Mouse (Mus musculus): ENCODE measurements around the gene Ncstn.

The Ncstn gene

DNA sequence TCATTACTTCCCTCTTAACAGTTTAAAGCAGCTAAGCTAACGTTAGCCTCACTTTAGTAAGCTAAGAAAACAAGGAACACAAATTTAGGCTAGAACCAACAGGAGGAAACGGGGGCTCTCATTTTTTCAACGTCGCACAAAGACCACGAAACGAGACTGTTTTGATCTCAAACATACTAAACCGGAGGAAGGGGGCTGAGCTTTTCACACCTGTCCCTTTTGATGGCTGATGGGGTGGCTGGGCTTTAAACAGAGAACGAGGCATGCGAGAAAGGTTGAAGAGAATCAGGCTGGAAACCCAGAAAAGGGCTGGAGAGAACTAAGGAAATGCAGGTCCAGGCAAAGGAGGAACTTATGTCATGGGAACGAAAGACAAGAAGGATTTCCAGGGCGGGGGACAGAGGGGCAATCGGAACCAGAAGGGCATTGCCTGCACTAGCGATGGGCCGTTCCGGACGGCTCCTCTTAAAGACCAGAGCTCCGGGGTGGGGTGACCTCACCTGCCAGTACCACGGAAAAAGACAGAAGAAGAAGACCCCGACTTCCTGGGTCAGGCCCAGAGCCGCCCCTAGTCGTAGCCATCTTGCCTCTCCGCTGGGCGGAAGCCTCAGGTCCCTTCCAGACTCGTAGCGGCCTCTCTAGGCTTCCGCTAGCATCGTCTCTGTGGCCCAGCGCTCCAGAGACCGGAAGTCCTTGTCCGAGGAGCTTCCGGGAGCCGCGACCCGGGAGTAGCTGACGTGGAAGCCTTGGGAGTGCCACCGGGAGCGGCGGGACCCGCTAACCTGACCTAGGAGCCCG lies at the start of gene Ncstn, which contains the start of gene Copa:
Ncstn (minus strand) TSS at position 695 of the 798 bp plus-strand sequence.
Copa (plus strand) TSS at position 429 of the 798 bp plus-strand sequence.
- peak; percentile 97 for DNase-seq (ENCODE audit: extremely low spot score, low spot score)

DNA sequence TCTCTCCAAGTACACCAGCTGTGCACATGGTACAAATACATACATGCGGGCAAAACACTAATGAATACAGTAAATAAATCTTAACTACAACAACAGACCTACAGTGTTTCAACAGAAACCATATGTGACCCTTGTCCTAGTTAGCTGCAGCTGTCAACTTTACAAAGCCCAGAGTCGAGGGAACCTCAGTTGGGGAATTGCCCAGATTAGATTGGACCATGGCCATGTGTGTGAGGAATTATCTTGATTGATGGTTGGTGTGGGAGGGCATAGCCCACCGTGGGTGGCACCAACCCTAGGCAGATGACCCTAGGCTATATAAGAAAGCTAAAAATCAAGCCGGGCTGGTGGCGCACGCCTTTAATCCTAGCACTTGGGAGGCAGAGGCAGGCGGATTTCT lies 49.7 kb upstream of the Ncstn start:
- no peak for DNase-seq (ENCODE audit: extremely low spot score, low spot score)

DNA sequence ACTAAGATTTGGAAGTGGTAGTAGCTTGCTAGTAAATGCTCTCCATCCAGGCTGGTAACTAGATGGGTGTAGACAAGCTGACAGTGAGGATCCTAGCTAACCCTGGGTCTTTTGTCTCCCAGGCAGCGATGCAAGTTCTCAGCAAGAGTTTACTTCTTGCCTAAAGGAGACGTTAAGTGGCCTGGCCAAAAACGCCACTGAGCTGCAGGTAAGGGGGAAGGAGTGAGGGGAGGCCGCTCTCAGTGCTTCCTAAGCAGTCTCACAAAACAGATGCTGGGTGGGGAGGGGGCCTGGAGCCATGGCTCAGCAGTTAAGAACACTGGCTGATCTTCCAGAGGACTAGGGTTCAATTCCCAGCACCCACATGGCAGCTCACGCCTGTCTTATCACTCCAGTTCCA lies 47.2 kb upstream of the Ncstn start:
- DNase-seq (ENCODE audit: extremely low spot score, low spot score), result no peak

DNA sequence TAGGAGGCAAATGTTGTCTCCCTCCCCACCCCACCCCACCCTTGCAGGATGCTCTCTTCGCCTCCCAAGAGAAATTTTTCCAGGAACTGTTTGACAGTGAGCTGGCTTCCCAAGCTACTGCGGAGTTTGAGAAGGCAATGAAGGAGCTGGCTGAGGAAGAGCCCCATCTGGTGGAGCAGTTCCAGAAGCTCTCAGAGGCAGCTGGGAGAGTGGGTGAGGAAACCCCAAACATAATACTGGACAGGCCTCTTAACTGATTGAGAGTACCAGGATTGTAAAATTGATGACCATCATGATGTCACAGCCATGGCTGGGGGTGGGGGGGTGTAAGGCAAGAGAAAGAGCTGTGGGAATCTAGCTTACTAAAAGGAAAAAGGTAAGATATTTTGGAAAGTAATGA lies 46.5 kb upstream of the Ncstn start:
- no peak for DNase-seq (ENCODE audit: extremely low spot score, low spot score)

DNA sequence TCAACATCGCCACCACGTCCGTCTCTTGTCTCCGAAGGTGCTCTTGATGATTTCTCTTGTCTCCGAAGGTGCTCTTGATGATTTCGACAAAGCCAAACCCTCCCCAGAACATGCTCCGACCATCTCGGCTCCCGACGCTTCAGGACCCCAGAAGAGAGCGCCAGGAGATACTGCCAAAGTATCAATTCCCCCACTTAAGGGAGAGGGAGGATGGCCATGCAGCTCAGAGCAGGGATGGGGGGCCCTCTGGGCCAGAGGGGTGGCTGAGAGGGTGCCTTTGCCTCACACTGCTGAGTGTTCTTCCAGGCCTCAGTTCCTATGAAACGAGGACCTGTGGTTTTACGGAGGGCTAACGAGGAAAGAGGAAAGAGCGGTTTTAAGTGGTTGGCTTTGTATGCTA lies 46.0 kb upstream of the Ncstn start:
- DNase-seq (ENCODE audit: extremely low spot score, low spot score), result no peak

GRCm38 (mm10) chr1:172127487-172127886 lies 44.9 kb upstream of the Ncstn start:
- no peak for DNase-seq (ENCODE audit: extremely low spot score, low spot score)

DNA sequence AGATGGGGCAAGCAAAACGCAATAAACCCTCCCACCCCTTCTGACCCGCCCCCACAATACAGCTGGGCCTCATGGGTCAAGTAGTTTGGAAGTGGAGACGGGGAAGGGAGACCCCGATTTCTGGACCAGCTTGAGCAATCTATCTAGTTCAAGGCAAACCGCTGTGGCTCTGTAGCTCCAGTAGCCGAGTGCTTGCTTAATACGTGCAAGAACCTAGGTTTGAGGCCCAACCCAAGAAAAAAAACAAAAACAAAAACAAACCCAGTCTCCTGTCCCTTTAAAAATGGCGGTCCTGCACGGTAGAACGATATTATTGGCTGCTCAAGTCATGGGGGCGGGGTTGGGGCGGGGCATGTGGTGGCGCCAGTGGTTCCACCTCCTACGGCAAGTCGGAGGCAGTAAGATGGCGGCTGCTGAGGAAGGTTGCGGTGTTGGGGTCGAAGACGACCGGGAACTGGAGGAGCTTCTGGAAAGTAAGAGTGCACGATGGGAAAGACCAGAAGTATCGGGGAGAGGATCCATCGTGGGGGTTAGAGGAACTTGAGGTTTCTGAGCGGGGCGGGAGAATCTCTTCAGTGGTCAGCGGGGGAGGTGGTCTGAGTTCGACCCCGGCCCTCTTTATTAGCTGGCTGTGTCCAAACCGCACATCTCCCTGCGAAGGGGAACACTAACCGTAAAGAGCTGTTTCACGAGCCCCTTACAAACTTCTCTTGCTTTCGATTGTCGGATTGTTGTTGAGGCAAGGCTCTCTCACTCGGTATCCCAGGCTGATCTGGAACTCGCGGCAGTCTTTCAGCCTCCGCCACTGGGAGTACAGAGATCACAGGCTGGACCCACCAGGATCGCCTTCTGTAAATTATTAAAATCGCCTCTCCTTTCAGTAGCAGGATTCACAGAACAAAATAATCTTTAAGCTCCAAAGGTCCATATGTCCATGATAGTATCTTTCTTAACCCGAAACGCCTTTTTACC lies 44.1 kb upstream of the Ncstn start, which contains the start of gene Pex19:
Pex19 (plus strand) TSS at position 380 of the 972 bp plus-strand sequence.
- DNase-seq (ENCODE audit: extremely low spot score, low spot score), result peak; percentile 89

DNA sequence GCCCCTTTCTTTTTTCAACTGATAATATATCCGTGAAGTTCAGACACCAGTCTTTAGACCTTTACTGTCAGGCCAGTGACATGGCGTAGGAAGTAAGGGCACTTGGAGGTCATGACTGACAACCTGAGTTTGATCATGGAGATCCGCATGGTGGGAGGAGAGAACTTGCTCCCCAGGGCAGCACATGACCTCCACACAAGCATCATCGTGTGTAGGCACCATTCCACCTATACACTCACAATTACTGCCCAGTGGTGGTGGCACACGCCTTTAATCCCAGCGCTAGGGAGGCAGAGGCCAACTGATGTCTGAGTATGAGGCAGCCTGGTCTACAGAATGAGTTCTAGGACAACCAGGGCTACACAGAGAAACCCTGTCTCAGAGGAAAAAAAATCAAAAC lies 42.0 kb upstream of the Ncstn start:
- DNase-seq (ENCODE audit: extremely low spot score, low spot score), result no peak

GRCm38 (mm10) chr1:172122671-172123070 lies 40.1 kb upstream of the Ncstn start:
- no peak for DNase-seq (ENCODE audit: extremely low spot score, low spot score)

GRCm38 (mm10) chr1:172119720-172120119 lies 37.1 kb upstream of the Ncstn start:
- DNase-seq (ENCODE audit: extremely low spot score, low spot score), result no peak

GRCm38 (mm10) chr1:172119100-172119499 lies 36.5 kb upstream of the Ncstn start:
- DNase-seq (ENCODE audit: extremely low spot score, low spot score), result no peak

GRCm38 (mm10) chr1:172116948-172117347 lies 34.4 kb upstream of the Ncstn start:
- DNase-seq (ENCODE audit: extremely low spot score, low spot score), result no peak

GRCm38 (mm10) chr1:172107777-172108477 lies 25.3 kb upstream of the Ncstn start:
- DNase-seq (ENCODE audit: extremely low spot score, low spot score), result no peak

- no peak for DNase-seq (ENCODE audit: extremely low spot score, low spot score)
Measured at GRCm38 (mm10) chr1:172105101-172105500, 22.5 kb upstream of the Ncstn start.

GRCm38 (mm10) chr1:172103619-172104018 lies 21.0 kb upstream of the Ncstn start:
- DNase-seq (ENCODE audit: extremely low spot score, low spot score), result no peak

- no peak for DNase-seq (ENCODE audit: extremely low spot score, low spot score)
Measured at GRCm38 (mm10) chr1:172099325-172100033, 16.9 kb upstream of the Ncstn start.

GRCm38 (mm10) chr1:172095202-172095601 lies 12.6 kb upstream of the Ncstn start:
- DNase-seq (ENCODE audit: extremely low spot score, low spot score), result no peak

DNA sequence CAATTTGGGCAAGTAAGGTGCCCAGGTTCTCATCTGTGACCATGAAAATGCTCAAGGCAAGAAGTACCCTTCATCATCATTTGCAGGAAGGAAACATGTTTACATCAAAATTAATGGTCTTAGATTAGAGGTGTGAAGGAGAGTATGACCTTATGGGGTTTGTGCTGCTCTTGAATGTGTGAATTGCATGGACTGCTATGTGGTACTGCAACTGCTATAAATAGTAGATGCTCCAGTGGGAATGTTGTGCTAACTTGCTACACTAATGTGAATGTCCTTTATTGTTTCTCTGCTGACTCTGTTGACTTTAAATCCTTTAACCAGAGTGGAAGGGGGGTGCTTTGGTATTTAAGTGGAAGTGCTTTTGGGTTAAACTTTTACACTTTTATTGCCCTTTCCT lies 11.7 kb upstream of the Ncstn start:
- no peak for DNase-seq (ENCODE audit: extremely low spot score, low spot score)

DNA sequence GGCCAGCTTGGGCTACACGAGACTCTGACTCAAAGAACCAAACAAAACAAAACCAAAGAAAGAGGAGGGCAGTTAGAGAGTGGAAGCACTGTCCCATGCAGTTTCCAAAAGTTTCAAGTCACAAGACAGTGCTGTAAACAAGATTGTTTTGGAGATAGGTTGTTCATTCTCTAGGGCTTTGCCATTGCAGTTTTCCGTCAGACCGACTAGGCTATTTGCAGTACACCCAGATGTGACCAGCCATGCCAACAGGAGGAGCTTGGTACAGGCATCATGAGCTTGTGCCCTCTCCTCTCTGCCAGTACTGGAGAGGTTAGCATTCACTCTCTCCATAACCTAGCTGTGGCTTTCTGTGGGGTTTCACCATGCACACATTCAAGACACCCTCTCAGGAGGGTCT lies 10.9 kb upstream of the Ncstn start:
- no peak for DNase-seq (ENCODE audit: extremely low spot score, low spot score)

DNA sequence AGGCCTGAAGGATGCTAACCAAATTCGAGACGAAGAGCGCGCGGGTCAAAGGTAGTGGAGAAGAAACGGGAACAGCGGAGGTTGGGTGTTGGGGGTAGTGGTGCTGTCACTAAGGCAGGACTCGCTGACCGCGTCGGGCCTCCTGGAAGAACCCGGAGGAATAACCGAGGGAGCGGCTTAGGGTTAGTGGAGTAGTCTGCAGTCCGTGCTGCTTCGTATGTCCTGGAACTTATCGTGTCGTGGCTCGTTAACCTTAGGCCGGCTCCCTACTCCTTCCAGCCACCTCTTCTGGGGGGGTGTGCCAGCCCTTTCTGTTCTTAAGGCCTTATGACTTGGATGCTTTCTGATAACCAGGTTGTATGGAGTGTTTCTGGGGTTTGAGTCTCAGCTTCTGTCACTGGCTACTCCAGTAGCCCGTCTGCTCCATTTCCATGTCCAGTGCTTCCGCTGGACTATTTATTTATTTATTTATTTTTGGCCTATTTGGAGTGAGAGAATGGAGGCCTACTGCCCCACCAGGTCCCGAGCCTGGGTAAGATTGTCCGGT lies 377 bp upstream of the Ncstn start:
- DNase-seq (ENCODE audit: extremely low spot score, low spot score), result no peak

DNA sequence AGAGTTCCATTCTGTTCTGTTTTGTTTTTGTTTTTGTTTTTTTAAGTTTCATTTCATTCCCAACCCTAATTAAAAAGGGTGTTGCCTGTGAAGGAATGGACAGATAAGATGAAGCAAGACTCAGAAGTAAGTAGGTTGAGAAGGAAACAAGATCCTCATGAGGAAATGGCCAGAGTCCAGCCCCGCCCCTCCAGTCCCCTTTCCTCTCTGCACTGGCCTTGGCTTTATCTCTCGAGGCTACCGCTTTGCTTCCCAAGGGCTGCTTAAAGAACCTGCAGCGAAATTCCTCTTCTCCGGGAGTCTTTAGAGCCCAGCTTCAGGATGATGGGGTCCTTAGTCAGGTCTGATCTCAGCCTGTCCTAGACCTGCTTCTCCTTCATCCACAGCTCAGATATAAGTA lies 4.6 kb downstream of the Ncstn start:
- DNase-seq (ENCODE audit: extremely low spot score, low spot score), result no peak

Data from neural tube, embryonic 10.5 days (tissue).